Mouse (Mus musculus): ENCODE results near the gene Gata1. TPM values are rescaled to one million over a fixed set of nuclear protein-coding genes. Genes with fewer than 3 reads are reported as not detected.

Gata1 gene
- total RNA-seq, 2 experiments from 2014 or later, result 3.6 to 4.5 TPM

Other genes with a start within 250 kb of the Gata1 start
- 4.3 and 16.1 TPM in 2 replicates for gene Praf2, start 249.6 kb downstream of the Gata1 start, total RNA-seq (2014; fragmentation: Nextera tagmentation)
- 2.8 and 6.2 TPM in 2 replicates for gene Praf2, start 249.6 kb downstream of the Gata1 start, total RNA-seq (2017)
- gene Ccdc120, start 227.2 kb downstream of the Gata1 start, total RNA-seq (2014; fragmentation: Nextera tagmentation), result not detected in 2 replicates
- 0.04 and 0.21 TPM in 2 replicates for gene Ccdc120, start 227.2 kb downstream of the Gata1 start, total RNA-seq (2017)
- gene Tfe3, start 215.5 kb downstream of the Gata1 start, total RNA-seq (2014; fragmentation: Nextera tagmentation), result 17.4 and 27.8 TPM in 2 replicates
- 5.7 and 7.2 TPM in 2 replicates for gene Tfe3, start 215.5 kb downstream of the Gata1 start, total RNA-seq (2017)
- 43.6 and 52.5 TPM in 2 replicates for gene Gripap1, start 188.3 kb downstream of the Gata1 start, total RNA-seq (2014; fragmentation: Nextera tagmentation)
- gene Gripap1, start 188.3 kb downstream of the Gata1 start, total RNA-seq (2017), result 59.7 and 78.0 TPM in 2 replicates
- 0.32 and 2.5 TPM in 2 replicates for gene Kcnd1, start 155.8 kb downstream of the Gata1 start, total RNA-seq (2014; fragmentation: Nextera tagmentation)
- 0.31 TPM in 1 of 2 replicates, not detected in the other for gene Kcnd1, start 155.8 kb downstream of the Gata1 start, total RNA-seq (2017)
- 44.0 and 47.5 TPM in 2 replicates for gene Otud5, start 136.7 kb downstream of the Gata1 start, total RNA-seq (2014; fragmentation: Nextera tagmentation)
- gene Otud5, start 136.7 kb downstream of the Gata1 start, total RNA-seq (2017), result 56.4 and 57.4 TPM in 2 replicates
- gene Pim2, start 99.8 kb downstream of the Gata1 start, total RNA-seq (2014; fragmentation: Nextera tagmentation), result 6.3 and 7.1 TPM in 2 replicates
- 0.78 and 1.5 TPM in 2 replicates for gene Pim2, start 99.8 kb downstream of the Gata1 start, total RNA-seq (2017)
- gene Slc35a2, start 94.0 kb downstream of the Gata1 start, total RNA-seq (2014; fragmentation: Nextera tagmentation), result 18.7 and 35.6 TPM in 2 replicates
- 14.6 and 19.6 TPM in 2 replicates for gene Slc35a2, start 94.0 kb downstream of the Gata1 start, total RNA-seq (2017)
- gene Pqbp1, start 78.8 kb downstream of the Gata1 start, total RNA-seq (2014; fragmentation: Nextera tagmentation), result 53.9 and 80.4 TPM in 2 replicates
- gene Pqbp1, start 78.8 kb downstream of the Gata1 start, total RNA-seq (2017), result 130 and 144 TPM in 2 replicates
- gene Timm17b, start 78.7 kb downstream of the Gata1 start, total RNA-seq (2014; fragmentation: Nextera tagmentation), result 80.9 and 119 TPM in 2 replicates
- gene Timm17b, start 78.7 kb downstream of the Gata1 start, total RNA-seq (2017), result 62.7 and 111 TPM in 2 replicates
- not detected in 2 replicates for gene Gm10491, start 70.2 kb downstream of the Gata1 start, total RNA-seq (2014; fragmentation: Nextera tagmentation)
- not detected in 2 replicates for gene Gm10491, start 70.2 kb downstream of the Gata1 start, total RNA-seq (2017)
- not detected in 2 replicates for gene Gm10490, start 68.5 kb downstream of the Gata1 start, total RNA-seq (2014; fragmentation: Nextera tagmentation)
- not detected in 2 replicates for gene Gm10490, start 68.5 kb downstream of the Gata1 start, total RNA-seq (2017)
- gene Pcsk1n, start 58.2 kb downstream of the Gata1 start, total RNA-seq (2014; fragmentation: Nextera tagmentation), result not detected in 2 replicates
- not detected in 2 replicates for gene Pcsk1n, start 58.2 kb downstream of the Gata1 start, total RNA-seq (2017)
- not detected in 2 replicates for gene Eras, start 49.5 kb downstream of the Gata1 start, total RNA-seq (2014; fragmentation: Nextera tagmentation)
- gene Eras, start 49.5 kb downstream of the Gata1 start, total RNA-seq (2017), result not detected in 2 replicates
- 11.5 and 13.5 TPM in 2 replicates for gene Hdac6, start 30.2 kb downstream of the Gata1 start, total RNA-seq (2014; fragmentation: Nextera tagmentation)
- gene Hdac6, start 30.2 kb downstream of the Gata1 start, total RNA-seq (2017), result 7.5 and 8.0 TPM in 2 replicates
- gene Glod5, start 40.4 kb upstream of the Gata1 start, total RNA-seq (2014; fragmentation: Nextera tagmentation), result not detected in 2 replicates
- gene Glod5, start 40.4 kb upstream of the Gata1 start, total RNA-seq (2017), result not detected in 2 replicates
- gene Suv39h1, start 96.7 kb upstream of the Gata1 start, total RNA-seq (2014; fragmentation: Nextera tagmentation), result 80.1 and 105 TPM in 2 replicates
- 79.8 and 82.4 TPM in 2 replicates for gene Suv39h1, start 96.7 kb upstream of the Gata1 start, total RNA-seq (2017)
- 88.2 and 104 TPM in 2 replicates for gene Was, start 112.4 kb upstream of the Gata1 start, total RNA-seq (2014; fragmentation: Nextera tagmentation)
- gene Was, start 112.4 kb upstream of the Gata1 start, total RNA-seq (2017), result 82.0 and 114 TPM in 2 replicates
- 25.6 and 30.5 TPM in 2 replicates for gene Wdr13, start 154.8 kb upstream of the Gata1 start, total RNA-seq (2014; fragmentation: Nextera tagmentation)
- 15.6 and 17.4 TPM in 2 replicates for gene Wdr13, start 154.8 kb upstream of the Gata1 start, total RNA-seq (2017)
- gene Rbm3, start 167.8 kb upstream of the Gata1 start, total RNA-seq (2014; fragmentation: Nextera tagmentation), result 877 and 914 TPM in 2 replicates
- 1,015 and 1,242 TPM in 2 replicates for gene Rbm3, start 167.8 kb upstream of the Gata1 start, total RNA-seq (2017)
- 6.7 and 10.8 TPM in 2 replicates for gene Tbc1d25, start 198.1 kb upstream of the Gata1 start, total RNA-seq (2014; fragmentation: Nextera tagmentation)
- 4.1 and 4.4 TPM in 2 replicates for gene Tbc1d25, start 198.1 kb upstream of the Gata1 start, total RNA-seq (2017)
- gene Ebp, start 215.4 kb upstream of the Gata1 start, total RNA-seq (2014; fragmentation: Nextera tagmentation), result 69.1 and 79.2 TPM in 2 replicates
- gene Ebp, start 215.4 kb upstream of the Gata1 start, total RNA-seq (2017), result 67.8 and 107 TPM in 2 replicates
- gene Porcn, start 228.5 kb upstream of the Gata1 start, total RNA-seq (2014; fragmentation: Nextera tagmentation), result not detected in 2 replicates
- gene Porcn, start 228.5 kb upstream of the Gata1 start, total RNA-seq (2017), result not detected in 2 replicates